Mouse (Mus musculus) midbrain, embryonic 14.5 days (tissue): ENCODE measurements at regions not wholly inside any gene's neighbourhood (a gene's known extent, or its start where the extent isn't known, plus 50 kb on each side); places are given as distances from the start of the nearest gene placed in this dataset.
A peak's percentile ranks its signal among the peaks of the same experiment; 100 is the strongest.

ENCODE experiments used
- ATAC-seq: fragments of 200-750 bp; cut with Nextera tagmentation; 2 replicates; pipeline ENCODE4 v1.8.0; 2017; ENCODE audit warnings: moderate number of reproducible peaks, moderate library complexity; ENCODE audit not compliant: low FRiP score, low TSS enrichment
- DNase-seq: peaks from one replicate; pipeline ENCODE4 v3.0.0-alpha.2; 2015
- H3K27ac ChIP-seq: fragments of 300-500 bp; sonication (generic); replicated peaks from 2 replicates; pipeline ENCODE4 v1.5.1; 2014; ENCODE audit warnings: mild to moderate bottlenecking, low read depth, low read length, moderate library complexity
- H3K27me3 ChIP-seq: fragments of 300-500 bp; sonication (generic); 2 replicates; pipeline ENCODE4 v1.6.1; 2014; ENCODE audit warnings: low read length, control low read depth, mixed read lengths; ENCODE audit not compliant: control insufficient read depth, insufficient read depth
- H3K36me3 ChIP-seq: fragments of 300-500 bp; sonication (generic); 2 replicates; pipeline ENCODE4 v1.6.1; 2014; ENCODE audit warnings: low read length, control low read depth; ENCODE audit not compliant: control insufficient read depth, insufficient read depth
- H3K4me1 ChIP-seq: fragments of 300-500 bp; sonication (generic); 2 replicates; pipeline ENCODE4 v1.6.1; 2014; ENCODE audit warnings: mild to moderate bottlenecking, antibody characterized with exemption, low read length, control low read depth; ENCODE audit not compliant: control insufficient read depth, insufficient read depth
- H3K4me2 ChIP-seq: fragments of 300-500 bp; sonication (generic); 2 replicates; pipeline ENCODE4 v1.6.1; 2014; ENCODE audit warnings: mild to moderate bottlenecking, low read length, moderate library complexity
- H3K4me3 ChIP-seq: fragments of 300-500 bp; sonication (generic); replicated peaks from 2 replicates; pipeline ENCODE4 v1.5.1; 2014; ENCODE audit warnings: low read depth, low read length
- H3K9ac ChIP-seq: fragments of 300-500 bp; sonication (generic); replicated peaks from 2 replicates; pipeline ENCODE4 v1.6.1; 2014; ENCODE audit warnings: mild to moderate bottlenecking, low read length, moderate library complexity
- H3K9me3 ChIP-seq: fragments of 300-500 bp; sonication (generic); 2 replicates; pipeline ENCODE4 v1.6.1; 2016; ENCODE audit warnings: low read length, control low read depth, mixed read lengths; ENCODE audit not compliant: control insufficient read depth
- WGBS: fragments of 180-500 bp; shearing (Covaris S2); extraction: QIAGEN DNeasy Blood & Tissue Kit; methylation state at CpG from one replicate; pipeline ENCODE4 v1.1.7; 2014; 5-methylcytosine and 5-hydroxymethylcytosine counted together

DNA sequence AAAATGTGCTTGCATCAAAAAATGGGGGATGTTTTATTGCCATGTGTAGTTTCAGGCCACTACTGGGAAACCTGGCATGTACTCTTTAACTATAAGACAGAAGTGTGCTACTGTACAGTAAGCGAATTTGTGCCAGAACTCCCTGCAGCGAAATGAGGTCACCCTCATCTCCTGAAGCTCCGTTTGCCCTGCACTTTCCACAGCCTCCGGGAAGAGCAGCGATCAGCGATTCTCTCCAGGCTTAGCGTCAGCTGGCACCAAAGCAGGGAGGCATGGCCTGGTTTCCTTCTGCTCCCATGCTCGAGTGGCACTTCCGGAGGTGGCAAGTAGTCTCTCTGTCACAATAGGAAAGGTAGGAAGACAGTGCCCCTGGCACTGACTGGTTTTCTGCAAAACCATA lies 88.8 kb upstream of the Arg1 start:
- Histone ChIP-seq H3K9ac (no peak overlapping the region), H3K4me2 (no peak overlapping the region), H3K9me3 (no peaks in the 10 kb centered on the region), H3K27ac (no peak overlapping the region), H3K4me3 (no peak overlapping the region), H3K36me3 (no peaks in the 10 kb centered on the region), H3K4me1 (no peaks in the 10 kb centered on the region), H3K27me3 (no peaks in the 10 kb centered on the region)
- ATAC-seq = no peak
- 82% methylated on average over 9 of the region's 9 CpGs for WGBS
- DNase-seq = peak; percentile 23

DNA sequence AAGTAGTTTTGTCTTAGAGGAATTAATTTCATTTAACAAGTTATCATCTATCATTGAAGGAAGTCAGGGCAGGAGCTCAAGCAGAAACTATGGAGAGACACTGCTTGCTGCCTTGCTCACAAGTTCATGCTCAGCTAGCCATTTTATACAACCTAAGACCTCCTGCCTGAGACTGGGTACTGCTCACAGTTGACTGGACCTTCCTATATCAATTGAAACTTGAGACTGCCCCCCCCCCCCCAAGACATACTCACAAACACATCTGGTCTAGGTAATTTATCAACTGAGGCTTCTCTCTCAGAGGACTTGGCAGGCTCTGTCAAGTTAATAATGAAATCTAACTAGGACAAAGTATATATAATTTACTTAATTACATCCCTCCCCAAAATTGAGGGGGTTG lies 84.8 kb upstream of the Arg1 start:
- ATAC-seq = no peak
- H3K27me3 ChIP-seq = no peaks in the 10 kb centered on the region
- DNase-seq = no peak
- H3K4me3 ChIP-seq = no peak overlapping the region
- no peaks in the 10 kb centered on the region for H3K4me1 ChIP-seq
- H3K9ac ChIP-seq = no peak overlapping the region
- H3K9me3 ChIP-seq = no peaks in the 10 kb centered on the region
- H3K4me2 ChIP-seq = no peak overlapping the region
- H3K36me3 ChIP-seq = no peaks in the 10 kb centered on the region
- H3K27ac ChIP-seq = no peak overlapping the region

DNA sequence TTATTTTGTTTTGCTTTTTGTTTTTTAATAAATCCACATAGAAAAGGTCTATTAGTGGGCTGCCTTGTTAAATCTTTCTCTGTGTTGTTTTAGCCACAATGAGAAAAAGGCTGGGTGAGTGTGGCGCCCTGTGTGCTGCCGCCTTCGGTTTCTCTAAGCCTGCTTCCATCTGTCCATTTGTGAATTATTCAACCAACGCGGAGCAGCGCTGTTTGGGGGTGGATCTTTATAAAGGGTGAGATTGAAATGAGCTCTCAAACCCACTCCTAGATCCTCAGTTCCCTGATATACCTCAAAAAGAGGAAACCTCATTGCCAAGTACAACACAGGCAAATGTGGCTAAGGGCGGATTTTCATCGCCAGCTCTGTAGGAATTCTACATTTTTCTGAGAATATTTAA lies 74.0 kb upstream of the Arg1 start:
- Histone ChIP-seq H3K36me3 (no peaks in the 10 kb centered on the region), H3K27me3 (no peaks in the 10 kb centered on the region), H3K27ac (no peak overlapping the region), H3K4me2 (no peak overlapping the region), H3K4me1 (no peaks in the 10 kb centered on the region), H3K9me3 (no peaks in the 10 kb centered on the region), H3K9ac (no peak overlapping the region), H3K4me3 (no peak overlapping the region)
- ATAC-seq = no peak
- WGBS = 76% methylated on average over 8 of the region's 8 CpGs
- DNase-seq = peak; percentile 15

DNA sequence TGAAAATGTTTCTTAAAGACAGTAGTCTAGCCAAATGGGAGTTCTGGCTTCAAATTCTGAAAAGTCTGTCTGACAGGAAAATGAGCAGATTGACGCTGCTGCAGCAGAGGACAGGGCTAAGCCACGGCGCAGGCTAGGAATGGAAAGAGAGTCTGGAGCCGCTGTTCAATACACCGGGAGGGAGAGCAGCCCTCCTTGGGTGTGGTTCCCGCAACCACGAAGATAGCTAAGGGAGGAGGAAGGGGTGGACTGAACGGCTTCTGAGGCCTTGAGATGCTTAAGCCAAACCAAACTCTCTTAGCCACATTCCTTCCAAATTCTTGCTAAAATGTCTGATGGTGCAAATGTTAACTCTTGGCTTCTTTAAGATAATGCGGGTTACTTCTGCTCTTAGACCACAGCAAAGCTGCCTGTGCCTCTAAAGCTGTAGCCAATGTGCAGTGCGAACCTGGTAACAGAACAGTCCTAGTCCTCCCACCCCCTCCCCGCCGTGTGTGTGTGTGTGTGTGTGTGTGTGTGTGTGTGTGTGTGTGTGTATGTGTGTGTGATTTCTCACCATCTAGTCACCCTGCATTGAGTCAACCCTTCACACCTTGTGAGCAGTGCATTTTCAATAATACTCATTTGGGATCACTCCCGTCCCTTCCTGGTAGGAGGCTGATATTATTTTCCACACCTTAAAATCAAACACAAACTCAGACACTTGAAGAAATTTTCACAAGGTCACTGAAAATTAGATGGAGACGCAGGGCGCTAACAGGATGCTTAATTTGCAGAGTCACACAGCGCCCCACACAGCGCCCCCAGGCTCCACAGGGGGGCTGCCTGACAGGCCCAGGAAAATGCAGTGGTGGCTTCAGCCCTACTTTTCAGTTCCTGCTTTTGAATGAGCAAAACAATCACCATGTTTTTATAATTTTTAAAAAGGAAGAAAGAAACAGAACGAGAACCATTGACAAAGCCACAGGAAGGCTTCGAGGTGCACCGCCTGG lies 73.2 kb upstream of the Arg1 start:
- no peaks in the 10 kb centered on the region for H3K27me3 ChIP-seq
- H3K9me3 ChIP-seq = no peaks in the 10 kb centered on the region
- H3K9ac ChIP-seq = no peak overlapping the region
- ATAC-seq (no peak), DNase-seq (peak; percentile 11)
- H3K4me2 ChIP-seq = no peak overlapping the region
- H3K36me3 ChIP-seq = no peaks in the 10 kb centered on the region
- no peaks in the 10 kb centered on the region for H3K4me1 ChIP-seq
- no peak overlapping the region for H3K4me3 ChIP-seq
- H3K27ac ChIP-seq = no peak overlapping the region
- WGBS = 79% methylated on average over 20 of the region's 20 CpGs

DNA sequence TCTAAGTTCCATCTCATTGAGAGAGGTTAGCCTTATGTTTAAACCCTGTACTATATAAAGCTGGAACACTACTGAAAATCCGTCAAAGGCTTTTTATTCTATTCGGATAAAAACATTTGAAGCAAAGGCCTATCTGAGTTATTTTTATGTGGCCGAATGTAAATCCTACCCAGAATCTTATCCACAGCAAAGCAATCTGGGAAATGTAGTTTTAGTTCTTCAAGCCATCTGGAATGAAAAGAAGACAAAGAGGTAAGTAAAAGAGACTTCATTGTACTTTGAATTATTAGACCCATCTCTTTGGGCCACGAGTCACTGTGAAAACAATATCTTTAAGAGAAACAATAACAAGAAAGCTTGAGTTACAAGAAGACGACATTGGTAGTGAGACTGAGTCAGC lies 72.5 kb upstream of the Arg1 start:
- H3K36me3 ChIP-seq = no peaks in the 10 kb centered on the region
- WGBS = 88% methylated on average over 5 of the region's 5 CpGs
- H3K27ac ChIP-seq = no peak overlapping the region
- no peak overlapping the region for H3K9ac ChIP-seq
- no peaks in the 10 kb centered on the region for H3K9me3 ChIP-seq
- ATAC-seq = no peak
- H3K27me3 ChIP-seq = no peaks in the 10 kb centered on the region
- DNase-seq = no peak
- H3K4me1 ChIP-seq = no peaks in the 10 kb centered on the region
- H3K4me2 ChIP-seq = no peak overlapping the region
- H3K4me3 ChIP-seq = no peak overlapping the region

DNA sequence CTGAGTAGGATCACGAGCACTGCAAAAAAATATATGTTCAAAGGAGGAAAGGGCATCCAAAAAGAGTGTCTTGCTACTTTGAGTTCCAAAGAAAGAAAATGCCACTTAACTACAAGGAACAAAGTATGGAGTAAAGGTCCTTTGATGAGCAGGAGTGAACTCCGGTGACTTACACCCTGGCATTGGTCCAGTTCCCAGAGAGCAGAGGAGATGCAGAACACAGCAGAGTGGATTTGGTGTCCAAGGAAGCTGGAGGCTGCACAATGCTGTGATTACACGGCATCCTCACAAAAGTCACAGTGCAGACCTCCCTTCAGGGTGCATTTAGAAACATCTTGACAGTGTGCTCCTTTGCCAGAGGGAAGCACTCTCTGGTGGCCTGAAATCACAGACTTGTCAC lies 70.4 kb upstream of the Arg1 start:
- Histone ChIP-seq H3K4me1 (no peaks in the 10 kb centered on the region), H3K4me2 (no peak overlapping the region), H3K9me3 (no peaks in the 10 kb centered on the region), H3K9ac (no peak overlapping the region), H3K27me3 (no peaks in the 10 kb centered on the region), H3K36me3 (no peaks in the 10 kb centered on the region), H3K4me3 (no peak overlapping the region), H3K27ac (no peak overlapping the region)
- WGBS = 78% methylated on average over 3 of the region's 3 CpGs
- no peak for DNase-seq
- no peak for ATAC-seq

DNA sequence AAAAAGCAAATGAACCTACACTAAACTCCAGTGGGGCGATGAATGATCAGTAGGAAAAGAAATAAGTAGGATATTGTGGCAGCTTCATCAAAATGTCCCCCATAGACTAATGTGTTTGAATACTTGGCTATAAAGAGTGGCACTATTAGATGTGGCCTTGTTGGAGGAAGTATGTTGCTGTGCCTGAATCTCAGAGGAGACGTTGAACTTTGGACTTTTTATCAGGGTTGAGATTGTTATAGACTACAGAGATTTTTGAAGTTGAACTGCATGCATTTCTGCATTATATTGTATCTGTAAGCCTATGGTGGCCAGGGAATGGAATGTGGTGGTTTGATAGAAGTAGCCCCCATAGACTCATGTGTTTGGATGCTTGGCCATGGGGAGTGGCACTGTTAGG lies 68.5 kb upstream of the Arg1 start:
- WGBS = 95% methylated on average over 2 of the region's 2 CpGs
- no peak for ATAC-seq
- H3K27me3 ChIP-seq = no peaks in the 10 kb centered on the region

DNA sequence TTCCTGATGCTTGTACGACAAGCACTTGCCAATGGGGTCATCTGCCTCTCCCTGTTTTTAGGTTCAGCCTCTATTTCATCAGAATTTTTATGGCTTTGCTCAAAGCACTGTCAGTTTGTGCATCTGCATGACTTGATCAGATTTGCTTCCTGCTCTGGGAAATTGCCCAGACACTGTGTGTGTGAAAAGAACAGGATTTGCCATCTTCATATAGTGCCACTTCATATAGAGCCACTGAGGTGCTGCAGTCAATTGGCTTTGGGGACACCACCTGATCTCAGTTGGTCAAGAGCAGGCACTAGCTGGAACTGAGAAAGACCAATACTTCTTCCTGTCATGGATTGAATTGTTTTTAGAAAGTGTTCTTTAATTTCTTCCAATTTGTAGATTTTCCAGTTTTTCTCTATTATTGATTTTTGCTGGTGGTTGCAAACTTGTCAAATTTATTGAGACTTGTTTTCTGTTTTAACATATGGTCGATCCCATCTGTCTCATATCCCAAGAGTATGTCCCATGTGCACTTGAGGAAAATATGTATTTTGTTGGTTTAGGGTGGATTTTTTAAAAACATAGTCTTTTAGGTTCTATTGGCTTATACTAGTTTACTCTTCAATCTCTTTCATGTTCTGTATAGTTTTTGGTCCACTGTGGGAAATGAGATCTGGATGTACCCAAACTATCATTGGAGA lies 62.8 kb upstream of the Arg1 start:
- no peaks in the 10 kb centered on the region for H3K27me3 ChIP-seq
- H3K4me3 ChIP-seq = no peak overlapping the region
- H3K4me1 ChIP-seq = no peaks in the 10 kb centered on the region
- no peak overlapping the region for H3K4me2 ChIP-seq
- H3K9ac ChIP-seq = no peak overlapping the region
- no peak for DNase-seq
- H3K9me3 ChIP-seq = no peaks in the 10 kb centered on the region
- H3K27ac ChIP-seq = no peak overlapping the region
- H3K36me3 ChIP-seq = no peaks in the 10 kb centered on the region
- no peak for ATAC-seq
- WGBS = 89% methylated on average over 2 of the region's 2 CpGs

More for the DNA sequence above, 68.5 kb upstream of the Arg1 start:
- Histone ChIP-seq H3K9me3 (no peaks in the 10 kb centered on the region), H3K27ac (no peak overlapping the region), H3K4me1 (no peaks in the 10 kb centered on the region), H3K4me3 (no peak overlapping the region), H3K36me3 (no peaks in the 10 kb centered on the region), H3K9ac (no peak overlapping the region), H3K4me2 (no peak overlapping the region)
- DNase-seq = no peak

DNA sequence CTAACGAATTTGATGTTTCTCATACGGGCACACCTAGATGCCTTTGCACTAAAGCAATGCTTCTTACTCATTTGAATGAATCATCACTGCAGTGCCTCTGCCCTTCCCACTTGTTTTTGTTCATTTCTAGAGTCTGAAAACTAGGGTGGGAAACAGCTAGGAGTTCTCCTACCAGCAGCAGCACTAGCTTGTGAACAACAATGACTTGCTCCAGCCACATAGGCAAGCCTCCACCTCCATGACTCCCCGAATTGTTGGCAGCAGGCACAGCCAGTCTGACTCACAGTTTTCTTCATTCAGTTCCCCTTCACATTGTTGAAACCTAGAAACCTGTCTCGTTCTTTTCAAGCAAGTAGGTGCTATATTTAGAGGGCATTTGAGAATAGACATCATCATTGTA lies 57.5 kb upstream of the Arg1 start:
- H3K9ac ChIP-seq = no peak overlapping the region
- H3K4me1 ChIP-seq = no peaks in the 10 kb centered on the region
- DNase-seq (no peak), ATAC-seq (no peak)
- no peak overlapping the region for H3K4me3 ChIP-seq
- H3K27ac ChIP-seq = no peak overlapping the region
- 92% methylated on average over 4 of the region's 4 CpGs for WGBS
- H3K9me3 ChIP-seq = no peaks in the 10 kb centered on the region
- H3K4me2 ChIP-seq = no peak overlapping the region
- no peaks in the 10 kb centered on the region for H3K36me3 ChIP-seq
- no peaks in the 10 kb centered on the region for H3K27me3 ChIP-seq
